Mouse (Mus musculus): ENCODE data around the gene Ifne. TPM values are rescaled to one million over a fixed set of nuclear protein-coding genes. Genes with fewer than 3 reads are reported as not detected.
"Not testable (repeated sequence)": the region's sequence is repeated elsewhere in the genome, so short reads cannot be mapped to it uniquely, and the experiment has no call there.

Gene Ifne
- polyA plus RNA-seq, 1 experiment from 2014 or later = not detected

GRCm38 (mm10) chr4:88864599-88864998 lies 15.4 kb downstream of the Ifne start:
- Histone ChIP-seq H3K27me3 (0 out of 2 replicates have a peak, but pooled peaks cover 15% of the 10 kb centered on the region), H3K36me3 (no peaks in the 10 kb centered on the region), H3K4me1 (replicated peaks) (peaks cover 12% of the 10 kb centered on the region), H3K9ac (no peak overlapping the region), H3K9me3 (no peaks in the 10 kb centered on the region), H3K4me2 (no peak overlapping the region), H3K27ac (replicated peaks) (no peak overlapping the region), H3K4me3 (no peak overlapping the region)
- ATAC-seq (ENCODE audit: low read depth) = no peak
- 83% methylated on average over 9 of the region's 9 CpGs for WGBS

- 0 out of 2 replicates have a peak, but pooled peaks cover 15% of the 10 kb centered on the region for H3K27me3 ChIP-seq
- no peak overlapping the region for H3K4me2 ChIP-seq
- 15% methylated on average over 7 of the region's 7 CpGs for WGBS
- no peak overlapping the region for H3K4me3 ChIP-seq
- H3K9ac ChIP-seq = no peak overlapping the region
- no peak for ATAC-seq (ENCODE audit: low read depth)
- peaks cover 9% of the 10 kb centered on the region for H3K4me1 ChIP-seq (replicated peaks)
- H3K27ac ChIP-seq (replicated peaks) = no peak overlapping the region
- no peaks in the 10 kb centered on the region for H3K36me3 ChIP-seq
- H3K9me3 ChIP-seq = no peaks in the 10 kb centered on the region
Observed at GRCm38 (mm10) chr4:88863309-88863708, 16.7 kb downstream of the Ifne start.

- Histone ChIP-seq H3K4me2 (no peak overlapping the region), H3K4me3 (no peak overlapping the region), H3K27me3 (0 out of 2 replicates have a peak, but pooled peaks cover under 1% of the 10 kb centered on the region), H3K9ac (no peak overlapping the region), H3K9me3 (no peaks in the 10 kb centered on the region), H3K4me1 (replicated peaks) (no peaks in the 10 kb centered on the region), H3K27ac (replicated peaks) (no peak overlapping the region), H3K36me3 (no peaks in the 10 kb centered on the region)
- no peak for ATAC-seq (ENCODE audit: low read depth)
Observed at GRCm38 (mm10) chr4:88859214-88859613, 20.8 kb downstream of the Ifne start.

DNA sequence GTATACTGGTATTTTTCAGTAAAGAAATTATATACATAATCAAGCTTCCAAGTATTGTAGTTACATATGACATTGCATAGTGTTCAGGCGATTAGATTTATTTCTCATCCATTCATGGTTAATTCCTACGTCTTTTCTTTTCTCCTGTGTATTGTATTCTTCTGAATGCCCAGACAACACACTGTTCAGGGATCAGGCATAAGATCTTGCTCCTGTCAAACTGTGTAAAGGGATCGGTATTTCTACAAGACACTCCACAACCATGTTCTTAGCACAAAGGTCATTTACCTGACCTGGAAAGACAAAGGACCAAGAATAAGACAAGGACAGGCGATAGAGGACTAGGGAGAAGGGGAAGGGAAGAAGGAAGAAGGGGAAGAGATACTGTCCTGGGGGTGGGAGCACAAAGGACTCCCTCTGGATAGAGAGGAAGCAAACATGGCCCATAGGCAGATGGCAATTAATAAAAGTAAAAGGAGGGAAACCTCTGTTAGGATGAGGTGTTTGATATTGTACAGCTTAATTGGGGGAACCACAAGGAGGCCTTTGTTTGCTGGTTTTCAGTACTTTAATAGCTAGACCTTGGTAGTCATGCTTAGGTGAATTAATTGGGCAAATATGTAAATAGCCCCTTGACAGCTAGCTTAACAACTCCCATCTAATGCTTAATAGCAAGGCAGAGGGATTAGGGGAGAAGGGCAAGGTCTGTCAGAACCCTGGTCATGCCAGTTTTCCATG lies 28.8 kb downstream of the Ifne start:
- ATAC-seq (ENCODE audit: low read depth) = no peak
- H3K27ac ChIP-seq (replicated peaks) = no peak overlapping the region
- no peaks in the 10 kb centered on the region for H3K9me3 ChIP-seq
- H3K4me3 ChIP-seq = no peak overlapping the region
- H3K4me1 ChIP-seq (replicated peaks) = no peaks in the 10 kb centered on the region
- no peaks in the 10 kb centered on the region for H3K36me3 ChIP-seq
- no peak overlapping the region for H3K4me2 ChIP-seq
- no peak overlapping the region for H3K9ac ChIP-seq
- WGBS = 38% methylated on average over 4 of the region's 4 CpGs
- no peaks in the 10 kb centered on the region for H3K27me3 ChIP-seq

- Histone ChIP-seq H3K9me3 (no peaks in the 10 kb centered on the region), H3K4me3 (no peak within 1 kb of the TSS), H3K9ac (no peak within 1 kb of the TSS), H3K27ac (replicated peaks) (no peak within 1 kb of the TSS), H3K4me2 (no peak within 1 kb of the TSS), H3K27me3 (no peaks in the 10 kb centered on the region), H3K4me1 (replicated peaks) (no peaks in the 10 kb centered on the region), H3K36me3 (no peaks in the 10 kb centered on the region)
- 86% methylated on average over 1 of the region's 1 CpGs for WGBS
- no peak for ATAC-seq (ENCODE audit: low read depth)
Observed at GRCm38 (mm10) chr4:88849698-88850097, 30.3 kb downstream of the Ifne start, which contains the start of gene Ifna1. Ifna1 (plus strand) TSS chr4:88850087.

GRCm38 (mm10) chr4:88845334-88845733 lies 34.7 kb downstream of the Ifne start:
- 52% methylated on average over 2 of the region's 2 CpGs for WGBS
- no peaks in the 10 kb centered on the region for H3K4me1 ChIP-seq (replicated peaks)

DNA sequence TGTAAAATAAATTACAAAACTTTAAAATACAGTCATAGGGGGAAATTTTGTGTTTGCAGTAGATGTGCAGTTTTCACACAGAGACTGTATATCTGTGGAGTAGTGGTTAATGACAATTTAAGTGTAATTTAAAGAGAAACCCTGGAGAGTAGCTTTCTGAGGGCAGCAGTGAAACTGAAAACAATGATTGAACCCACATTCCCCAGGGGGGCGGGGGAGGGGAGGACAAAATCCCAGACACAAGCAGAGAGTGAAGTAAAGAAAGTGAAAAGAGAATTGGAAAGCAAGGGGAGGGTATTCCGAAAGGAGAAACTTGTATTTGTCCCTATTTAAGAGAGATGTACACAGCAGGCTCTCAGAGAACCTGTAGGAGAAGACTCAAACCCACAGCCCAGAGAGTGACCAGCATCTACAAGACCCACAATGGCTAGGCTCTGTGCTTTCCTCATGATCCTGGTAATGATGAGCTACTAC lies 38.5 kb downstream of the Ifne start, which contains the start of gene Ifna4:
TSS of gene Ifna4 (plus strand) at position 424 of the 474 bp plus-strand sequence.
- ATAC-seq (ENCODE audit: low read depth) = no peak
- no peaks in the 10 kb centered on the region for H3K36me3 ChIP-seq
- no peaks in the 10 kb centered on the region for H3K27me3 ChIP-seq
- H3K4me2 ChIP-seq = no peak within 1 kb of the TSS
- no peaks in the 10 kb centered on the region for H3K4me1 ChIP-seq (replicated peaks)
- H3K9ac ChIP-seq = no peak within 1 kb of the TSS
- 39% methylated on average over 2 of the region's 2 CpGs for WGBS
- no peak within 1 kb of the TSS for H3K4me3 ChIP-seq
- no peaks in the 10 kb centered on the region for H3K9me3 ChIP-seq
- H3K27ac ChIP-seq (replicated peaks) = no peak within 1 kb of the TSS

More at GRCm38 (mm10) chr4:88845334-88845733, 34.7 kb downstream of the Ifne start:
- Histone ChIP-seq H3K27ac (replicated peaks) (no peak overlapping the region), H3K9ac (no peak overlapping the region), H3K27me3 (no peaks in the 10 kb centered on the region), H3K4me2 (no peak overlapping the region), H3K36me3 (no peaks in the 10 kb centered on the region), H3K4me3 (no peak overlapping the region), H3K9me3 (no peaks in the 10 kb centered on the region)
- ATAC-seq (ENCODE audit: low read depth) = no peak

DNA sequence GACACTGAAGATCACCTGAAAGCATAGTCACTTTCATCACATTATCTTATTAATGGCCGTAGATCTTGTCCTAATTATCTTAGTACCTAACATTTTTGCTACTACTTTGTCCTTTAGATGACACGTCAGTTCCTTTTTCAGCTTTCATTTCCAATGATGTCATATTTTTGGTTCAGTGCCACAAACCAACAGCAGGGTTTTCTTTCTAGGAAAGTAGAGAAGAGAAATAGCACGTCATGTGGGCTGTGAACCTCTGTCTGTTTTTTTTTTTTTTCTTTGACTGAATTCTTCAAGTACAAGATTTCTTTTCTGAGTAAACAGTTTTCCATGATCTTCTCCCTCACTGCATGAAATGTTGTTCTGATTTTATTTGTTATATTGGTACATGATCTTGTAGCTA lies 39.9 kb downstream of the Ifne start:
- Histone ChIP-seq H3K4me2 (no peak overlapping the region), H3K4me3 (no peak overlapping the region), H3K27me3 (no peaks in the 10 kb centered on the region), H3K36me3 (no peaks in the 10 kb centered on the region), H3K9me3 (no peaks in the 10 kb centered on the region), H3K27ac (replicated peaks) (no peak overlapping the region), H3K9ac (no peak overlapping the region), H3K4me1 (replicated peaks) (no peaks in the 10 kb centered on the region)
- ATAC-seq (ENCODE audit: low read depth) = no peak
- WGBS = 84% methylated on average over 3 of the region's 3 CpGs

GRCm38 (mm10) chr4:88838828-88839227 lies 41.2 kb downstream of the Ifne start:
- 35% methylated on average over 3 of the region's 3 CpGs for WGBS
- ATAC-seq (ENCODE audit: low read depth) = no peak
- Histone ChIP-seq H3K4me2 (no peak overlapping the region), H3K4me1 (replicated peaks) (no peaks in the 10 kb centered on the region), H3K36me3 (no peaks in the 10 kb centered on the region), H3K4me3 (no peak overlapping the region), H3K9me3 (no peaks in the 10 kb centered on the region), H3K27ac (replicated peaks) (no peak overlapping the region), H3K9ac (no peak overlapping the region), H3K27me3 (no peaks in the 10 kb centered on the region)

DNA sequence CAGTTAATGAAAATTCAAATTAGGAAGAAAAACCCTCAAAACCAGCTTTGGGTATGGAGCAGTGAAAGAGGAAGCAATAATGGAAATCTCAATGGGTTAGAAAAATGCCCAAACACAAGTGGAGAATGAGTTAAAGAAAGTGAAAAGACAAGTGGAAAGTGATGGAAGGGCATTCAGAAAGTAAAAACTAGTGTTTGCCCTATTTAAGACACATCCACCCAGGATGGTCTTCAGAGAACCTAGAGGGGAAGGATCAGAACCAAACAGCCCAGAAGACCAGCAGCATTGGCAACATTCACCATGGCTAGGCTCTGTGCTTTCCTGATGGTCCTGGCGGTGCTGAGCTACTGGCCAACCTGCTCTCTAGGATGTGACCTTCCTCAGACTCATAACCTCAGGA lies 44.8 kb downstream of the Ifne start, which contains the start of gene Ifna5:
TSS of gene Ifna5 (plus strand) at position 301 of the 400 bp plus-strand sequence.
- H3K27ac ChIP-seq (replicated peaks); H3K27me3 ChIP-seq; H3K36me3 ChIP-seq; H3K9ac ChIP-seq; ATAC-seq (ENCODE audit: low read depth); H3K4me2 ChIP-seq; H3K4me3 ChIP-seq; H3K4me1 ChIP-seq (replicated peaks); H3K9me3 ChIP-seq: not testable (repeated sequence)
- WGBS = 86% methylated on average over 1 of the region's 1 CpGs

GRCm38 (mm10) chr4:88830523-88830922 lies 49.5 kb downstream of the Ifne start:
- H3K4me1 ChIP-seq (replicated peaks) = no peaks in the 10 kb centered on the region
- ATAC-seq (ENCODE audit: low read depth) = no peak
- no peak overlapping the region for H3K4me3 ChIP-seq
- H3K27ac ChIP-seq (replicated peaks) = no peak overlapping the region
- no peak overlapping the region for H3K9ac ChIP-seq
- 24% methylated on average over 4 of the region's 4 CpGs for WGBS
- H3K9me3 ChIP-seq = no peaks in the 10 kb centered on the region
- no peaks in the 10 kb centered on the region for H3K36me3 ChIP-seq
- no peaks in the 10 kb centered on the region for H3K27me3 ChIP-seq
- H3K4me2 ChIP-seq = no peak overlapping the region
